Mouse (Mus musculus) gastrocnemius, adult 2 months (tissue): ENCODE data around the gene Acsl6. TPM values are rescaled to one million over a fixed set of nuclear protein-coding genes. Genes with fewer than 3 reads are reported as not detected.
"Not testable (repeated sequence)": the region's sequence is repeated elsewhere in the genome, so short reads cannot be mapped to it uniquely, and the experiment has no call there.

ENCODE experiments used
- DNase-seq: peaks from one replicate; pipeline ENCODE4 v3.0.0; 2022
- H3K27ac ChIP-seq: fragments of 200-600 bp; 2 replicates; pipeline ENCODE4 v1.8.1; 2022; ENCODE audit warnings: mild to moderate bottlenecking
- H3K4me3 ChIP-seq: fragments of 200-600 bp; 2 replicates; pipeline ENCODE4 v1.8.1; 2022; ENCODE audit warnings: mild to moderate bottlenecking, moderate library complexity
- CTCF ChIP-seq: fragments of 200-600 bp; IDR thresholded peaks from 2 replicates; pipeline ENCODE4 v1.8.1; 2022; ENCODE audit warnings: antibody characterized with exemption, mild to moderate bottlenecking, moderate library complexity
- intact Hi-C: fragments of 180-260 bp; cut with DNase I; formaldehyde crosslinking; loops from one replicate; pipeline ENCODE4 v1.15.1; 2025
- total RNA-seq, 2 experiments: library from RNA; stranded (reverse); gene quantifications; 2 replicates each; pipeline ENCODE4 v1.2.3; 2021

Acsl6 gene
- total RNA-seq, 2 experiments from 2014 or later = 21.9 to 23.1 TPM

DNA sequence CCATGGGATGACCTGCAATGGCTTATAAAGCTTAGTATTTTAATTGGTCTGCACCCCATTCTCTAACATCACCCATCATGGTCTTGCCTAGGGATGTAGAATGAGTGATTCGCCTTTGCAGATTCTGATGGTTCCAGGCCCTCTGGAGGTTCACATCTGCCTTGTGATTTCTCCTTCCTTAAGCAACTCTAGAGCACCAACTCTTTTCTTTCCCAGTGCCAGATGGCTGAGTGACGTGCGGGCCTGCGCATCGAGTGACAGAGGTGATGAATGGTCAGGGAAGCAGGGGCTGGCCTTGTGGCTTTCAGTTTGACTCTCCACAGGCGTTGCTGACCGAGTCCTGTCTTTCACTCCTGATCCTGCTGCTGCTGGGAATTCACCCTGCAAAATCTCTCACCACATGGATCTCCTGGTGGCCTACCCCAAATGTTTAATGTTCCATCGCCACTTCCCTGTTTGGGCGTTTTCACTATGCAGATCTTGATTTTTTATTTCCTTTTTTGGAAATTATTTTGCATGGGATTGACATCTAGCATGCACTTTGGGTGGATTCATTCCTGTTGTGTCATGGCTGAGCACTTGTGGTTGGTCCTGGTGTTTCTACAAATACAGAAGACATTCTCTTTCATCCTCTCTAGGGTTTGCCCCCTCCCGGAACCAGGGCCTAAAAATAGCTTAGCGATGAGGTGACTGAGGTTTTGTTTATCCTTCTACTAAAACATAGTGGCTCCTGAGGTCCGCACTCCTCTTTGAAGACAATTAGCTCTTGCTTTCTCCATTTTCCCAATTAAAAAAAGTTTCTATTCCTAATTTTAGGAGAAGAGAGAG lies 9.4 kb upstream of the Acsl6 start:
- DNase-seq = no peak
- Histone ChIP-seq H3K4me3 (no peak overlapping the region), H3K27ac (no peak overlapping the region)
- TF ChIP-seq CTCF = no peak
- intact Hi-C loops = no loop called here

DNA sequence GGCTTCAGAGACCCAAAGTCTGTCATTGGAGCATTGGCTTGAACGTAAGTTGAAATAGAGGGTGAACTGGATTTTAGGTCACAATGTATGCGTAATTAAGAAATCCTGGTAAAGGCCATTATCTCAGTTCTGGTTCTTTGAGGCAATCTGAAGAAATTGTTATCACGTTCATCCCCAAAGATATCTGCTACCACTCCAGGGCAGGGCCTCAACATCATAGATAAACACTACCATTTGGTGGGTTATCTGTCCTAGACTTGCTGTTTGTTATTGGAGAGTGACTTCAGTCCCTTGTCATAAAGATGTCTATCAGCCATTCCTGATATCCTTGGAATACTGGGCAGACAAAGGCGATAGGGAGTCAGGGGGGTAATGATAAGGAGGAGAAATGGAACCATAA lies 7.6 kb upstream of the Acsl6 start:
- no peak for DNase-seq
- no peak for TF ChIP-seq CTCF
- no peak overlapping the region for H3K4me3 ChIP-seq

DNA sequence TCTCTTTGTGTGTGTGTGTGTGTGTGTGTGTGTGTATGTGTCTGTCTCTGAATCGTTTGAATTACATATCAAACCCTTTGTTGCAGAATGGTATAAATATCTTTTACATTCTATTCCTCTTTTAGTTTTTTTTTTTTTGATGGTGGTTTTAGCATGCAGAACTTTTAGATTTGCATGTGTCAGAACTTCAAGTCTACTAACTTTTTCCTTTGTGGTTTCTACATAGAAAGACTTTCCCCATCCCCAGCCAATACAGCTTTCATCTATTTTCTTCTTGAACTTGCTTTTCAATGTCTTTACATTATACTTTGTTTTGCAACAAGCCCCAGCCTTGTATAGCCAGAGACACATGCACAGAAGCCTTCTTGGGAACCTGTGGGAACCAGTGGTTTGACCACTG lies 6.9 kb upstream of the Acsl6 start:
- Histone ChIP-seq H3K27ac (no peak overlapping the region), H3K4me3 (no peak overlapping the region)
- intact Hi-C loops = no loop called here
- DNase-seq = no peak
- TF ChIP-seq CTCF = no peak

More for the DNA sequence above, 7.6 kb upstream of the Acsl6 start:
- intact Hi-C loops = no loop called here
- H3K27ac ChIP-seq = no peak overlapping the region

DNA sequence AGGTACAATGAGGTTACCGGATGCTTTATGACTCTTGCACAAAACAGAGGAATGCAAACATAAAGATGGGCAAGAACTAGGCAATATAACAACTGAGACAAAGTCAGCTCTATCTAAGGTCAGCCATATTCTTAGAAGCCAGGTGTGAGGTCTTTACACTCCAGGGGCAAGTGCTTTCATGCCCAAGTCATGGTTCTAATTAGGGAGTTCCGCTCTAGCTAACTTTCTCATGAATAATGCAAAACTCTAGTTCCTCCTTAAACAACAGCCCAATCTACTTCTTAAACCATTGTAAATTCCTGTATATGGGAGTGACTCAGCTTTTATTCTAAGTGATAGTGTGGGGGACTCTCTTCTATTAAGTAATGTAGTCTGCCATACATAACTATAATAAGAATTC lies 6.1 kb upstream of the Acsl6 start:
- H3K4me3 ChIP-seq, intact Hi-C loops, H3K27ac ChIP-seq, DNase-seq: not testable (repeated sequence)

DNA sequence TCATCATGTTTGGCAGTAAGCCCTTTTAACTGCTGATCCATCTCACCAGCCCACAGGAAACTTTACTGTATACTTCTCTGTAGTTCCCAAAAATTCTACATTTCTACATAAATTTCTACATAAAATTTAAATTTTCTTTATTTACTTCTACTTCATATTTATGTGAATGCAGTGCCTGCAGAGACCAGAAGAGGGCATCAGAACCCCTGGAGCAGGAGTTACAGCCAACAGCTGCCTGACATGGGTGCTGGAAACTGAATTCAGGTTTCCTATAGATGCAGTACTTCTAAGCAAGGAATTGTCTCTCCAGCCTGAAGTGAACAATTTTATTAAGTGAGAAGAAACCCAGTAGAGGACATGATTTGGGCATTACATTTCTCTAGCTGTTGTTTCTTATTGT lies 4.8 kb upstream of the Acsl6 start:
- intact Hi-C loops = no loop called here
- H3K4me3 ChIP-seq = no peak overlapping the region
- DNase-seq = no peak

DNA sequence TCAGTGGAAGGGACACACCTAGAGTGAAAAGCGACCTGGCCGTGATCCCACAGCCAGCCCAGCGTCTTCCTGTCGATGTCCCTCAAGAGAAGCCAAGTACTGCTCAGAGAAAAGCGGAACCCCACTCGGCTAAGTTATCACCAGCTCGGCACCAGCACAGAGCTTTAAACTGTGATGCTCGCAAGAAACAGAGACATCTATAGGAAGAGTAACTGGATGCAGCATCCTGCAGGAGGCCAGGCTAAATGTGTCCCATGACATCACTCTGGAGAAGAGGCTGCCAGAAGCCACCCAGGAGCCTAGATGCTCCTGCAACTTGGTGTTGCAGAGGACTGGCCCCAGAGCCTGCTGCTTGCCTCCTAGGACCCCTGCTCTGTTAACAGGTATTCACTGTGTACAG lies 1.6 kb upstream of the Acsl6 start:
- intact Hi-C loops = no loop called here
- TF ChIP-seq CTCF = no peak
- no peak overlapping the region for H3K27ac ChIP-seq
- no peak overlapping the region for H3K4me3 ChIP-seq
- DNase-seq = peak; percentile 16

More for the DNA sequence above, 4.8 kb upstream of the Acsl6 start:
- TF ChIP-seq CTCF = peak; percentile 32; the same call in 1 of the 2 replicates
- no peak overlapping the region for H3K27ac ChIP-seq

DNA sequence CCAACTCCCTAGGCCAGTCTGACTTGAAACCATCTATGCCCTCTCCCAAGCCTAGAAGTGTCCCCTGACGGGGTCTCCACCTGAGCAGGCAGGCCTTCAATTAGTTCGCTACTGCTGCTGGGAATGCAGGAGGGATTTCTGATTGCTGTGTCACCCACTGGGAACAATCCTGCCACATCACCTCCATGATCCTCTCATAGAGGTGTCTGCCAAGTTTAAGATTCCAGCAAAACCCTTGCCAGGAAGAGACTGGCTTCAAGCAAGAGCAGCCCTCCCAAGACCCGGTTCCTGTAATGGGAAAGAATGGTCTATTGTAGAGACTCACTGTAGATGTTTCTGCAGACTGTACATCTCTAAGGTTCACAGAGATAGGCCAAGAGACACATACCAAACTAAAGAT lies 992 bp upstream of the Acsl6 start:
- no peak overlapping the region for H3K27ac ChIP-seq
- no peak for TF ChIP-seq CTCF
- intact Hi-C loops = no loop called here
- no peak overlapping the region for H3K4me3 ChIP-seq
- no peak for DNase-seq

DNA sequence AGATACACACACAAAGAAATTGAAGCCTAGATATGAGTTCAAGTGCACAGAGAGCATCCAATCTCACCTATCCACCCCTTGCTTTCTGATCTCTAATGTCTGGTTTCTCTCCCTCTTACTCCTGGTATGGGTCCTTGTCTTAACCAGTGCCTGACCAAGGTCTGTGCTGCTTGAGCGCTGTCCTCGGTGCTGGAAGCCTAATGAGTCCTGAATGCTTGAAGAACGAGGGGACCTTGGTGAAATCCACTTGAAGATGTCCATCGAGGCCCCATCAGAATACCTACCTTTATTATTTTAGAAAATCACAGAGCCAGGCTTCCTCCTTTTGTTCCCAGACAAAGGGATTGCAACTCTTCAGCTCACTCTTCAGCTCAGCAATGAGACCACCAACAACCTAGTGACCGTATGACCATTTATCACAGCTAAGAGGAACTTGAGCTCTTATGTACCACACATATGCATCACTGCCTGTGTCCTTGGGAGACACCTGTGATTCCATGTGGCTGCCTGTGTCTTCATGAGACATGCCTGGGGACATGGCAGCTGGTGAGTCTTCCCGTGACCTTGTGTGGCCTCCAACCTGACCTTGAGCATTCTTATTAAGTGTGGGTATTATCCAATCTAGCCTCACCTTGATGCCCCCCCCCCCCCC lies 396 bp upstream of the Acsl6 start:
- intact Hi-C loops = no loop called here
- Histone ChIP-seq H3K4me3 (peak overlapping the region; percentile 85; the same call in 1 of the 2 replicates), H3K27ac (no peak overlapping the region)
- no peak for TF ChIP-seq CTCF
- DNase-seq = peak; percentile 27

DNA sequence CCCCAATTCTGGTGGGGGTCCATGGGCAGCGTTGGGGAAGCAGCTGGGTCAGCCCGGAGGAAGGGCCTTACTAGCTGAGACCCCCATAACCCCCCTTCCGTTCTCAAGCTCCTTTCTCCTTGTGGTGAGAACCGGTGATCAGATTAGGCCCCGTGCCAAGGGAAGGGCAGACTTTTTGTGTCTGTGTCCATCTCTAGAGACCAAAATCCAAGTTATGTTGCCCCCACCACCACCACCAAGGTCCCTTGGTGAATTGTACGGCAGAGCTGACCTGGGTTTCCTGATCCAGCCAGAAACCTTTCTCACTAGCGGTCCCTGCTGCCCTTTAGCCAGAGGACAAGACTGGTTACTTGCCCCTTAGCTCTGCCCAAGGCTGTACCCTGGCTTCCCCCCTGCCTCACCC lies 874 bp downstream of the Acsl6 start:
- peak; percentile 17; the same call in 1 of the 2 replicates for TF ChIP-seq CTCF
- H3K4me3 ChIP-seq = peak overlapping the region; percentile 85
- intact Hi-C loops = no loop called here
- peak overlapping the region; percentile 91 for H3K27ac ChIP-seq
- DNase-seq = peak; percentile 56

DNA sequence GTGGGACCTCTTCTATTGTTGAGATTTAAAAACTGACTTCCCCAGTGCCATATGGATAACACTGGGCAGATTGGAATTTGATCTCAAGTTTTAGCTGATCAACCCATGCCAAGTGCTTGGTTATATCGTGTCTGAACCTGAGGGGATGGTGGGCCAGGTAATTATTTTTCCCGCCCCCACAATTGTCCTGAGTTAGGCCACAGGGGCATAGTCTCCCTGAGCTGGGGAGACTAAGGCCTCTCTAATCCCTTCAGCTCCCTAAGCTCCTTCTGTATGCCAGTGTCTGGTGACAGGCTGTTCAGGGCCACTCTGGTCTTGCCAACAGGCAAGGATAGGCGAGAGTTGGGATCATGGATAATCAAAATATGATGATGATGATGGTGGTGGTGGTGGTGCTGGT lies 1.7 kb downstream of the Acsl6 start:
- peak overlapping the region; percentile 91 for H3K27ac ChIP-seq
- TF ChIP-seq CTCF = no peak
- DNase-seq = no peak
- H3K4me3 ChIP-seq = peak overlapping the region; percentile 85
- intact Hi-C loops = loop anchor here (5.0 kb wide), 1 partner anchor 43 kb away; no protein-coding TSS in a partner anchor

DNA sequence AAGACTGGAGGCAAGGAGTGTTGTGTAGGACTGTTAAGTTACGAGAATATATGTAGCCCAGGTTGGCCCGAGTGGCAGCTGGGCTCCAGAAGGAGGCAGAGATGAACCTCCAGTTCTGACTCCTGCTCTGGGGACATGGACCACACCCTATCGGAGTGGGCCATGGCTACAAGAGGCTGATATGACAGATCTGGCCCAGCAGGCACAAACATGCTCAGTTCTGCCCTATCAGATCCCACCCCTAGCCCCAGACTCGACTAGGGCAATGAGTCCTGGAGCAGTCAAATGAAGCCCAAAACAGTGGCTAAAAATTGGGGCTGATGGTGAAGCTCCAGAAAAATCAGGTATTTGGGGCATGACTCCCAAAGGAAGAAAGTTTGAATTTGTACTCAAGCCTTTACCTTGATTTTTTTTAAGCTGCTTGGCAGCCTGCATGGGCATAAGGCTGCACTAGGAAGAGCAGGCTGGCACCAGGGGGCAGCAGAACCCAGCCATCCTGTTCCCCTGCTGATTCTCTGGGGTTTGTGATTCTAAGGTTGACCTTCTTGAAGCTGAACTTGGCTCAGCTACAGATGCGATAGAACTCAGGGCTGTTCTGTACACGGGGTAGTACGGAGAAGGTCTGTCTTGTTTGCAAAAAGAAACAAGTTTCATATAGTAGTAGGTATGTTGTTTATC lies 3.7 kb downstream of the Acsl6 start:
- peak; percentile 86 for TF ChIP-seq CTCF
- intact Hi-C loops = loop anchor here (2.0 to 5.0 kb wide), 3 partner anchors 45 to 230 kb away; no protein-coding TSS in a partner anchor

DNA sequence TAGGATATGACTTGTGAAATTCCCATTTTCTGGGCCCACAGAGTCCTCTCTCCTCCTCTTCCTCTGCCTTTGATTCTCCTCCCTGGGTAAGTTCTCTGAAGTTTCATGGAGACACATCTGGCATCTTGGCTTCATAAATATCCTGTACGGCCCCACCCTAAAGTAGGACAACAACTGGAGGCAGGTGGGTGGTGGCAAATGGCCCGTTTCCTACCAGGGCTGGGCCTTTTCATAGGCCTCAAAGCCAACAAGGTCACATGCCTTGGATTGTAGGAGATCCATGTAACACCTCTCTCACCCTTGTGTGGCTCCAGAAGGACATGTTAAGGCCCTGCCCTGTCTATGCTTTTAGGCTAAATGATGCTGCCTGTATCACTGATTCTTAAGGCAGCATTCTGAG lies 7.0 kb downstream of the Acsl6 start:
- DNase-seq = peak; percentile 15
- TF ChIP-seq CTCF = no peak
- Histone ChIP-seq H3K4me3 (no peak overlapping the region), H3K27ac (peak overlapping the region; percentile 88)
- intact Hi-C loops = no loop called here

More for the DNA sequence above, 3.7 kb downstream of the Acsl6 start:
- peak; percentile 81 for DNase-seq
- Histone ChIP-seq H3K27ac (peak overlapping the region; percentile 64), H3K4me3 (no peak overlapping the region; the same call in 1 of the 2 replicates)

DNA sequence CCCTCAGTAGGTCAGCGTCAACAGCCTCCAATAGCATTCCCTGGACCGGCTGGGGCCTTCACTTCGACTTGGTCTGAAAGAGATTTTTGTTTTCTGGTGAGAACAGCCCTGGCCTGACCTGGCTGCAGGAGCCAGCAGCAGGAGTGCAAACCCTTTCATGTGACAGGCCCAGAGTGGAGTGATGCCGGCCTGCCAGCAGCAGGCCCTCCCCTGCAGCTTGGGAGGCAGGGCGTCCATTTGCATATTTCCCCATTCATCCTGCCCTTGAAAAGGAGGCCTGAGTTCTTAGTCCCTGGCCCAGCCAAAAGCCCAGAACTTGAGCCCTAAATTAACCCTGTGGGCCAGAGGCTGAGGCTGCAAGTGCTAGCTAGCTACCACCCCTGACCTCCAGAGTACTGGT lies 8.4 kb downstream of the Acsl6 start:
- peak overlapping the region; percentile 88 for H3K27ac ChIP-seq
- peak; percentile 68 for DNase-seq
- TF ChIP-seq CTCF = no peak
- no peak overlapping the region for H3K4me3 ChIP-seq
- intact Hi-C loops = loop anchor here (2.0 kb wide), 2 partner anchors 19 to 41 kb away; no protein-coding TSS in a partner anchor
